20 mouse cellular contexts compared by ENCODE assay signal in genomic region chr13:114288511-114288910, GRCm38 (mm10).
DNase-seq lines count a peak whose midpoint lies in the region; ATAC-seq and TF ChIP-seq lines count a peak whose summit lies in the region.
"Had no signal": no experiment of that assay in that cellular context is flagged by ENCODE, and none has a peak within 500 bp of the region (broad histone marks: within the 10 kb centered on the region; RNA-seq: fewer than 3 reads in every experiment).

No protein-coding gene starts in this region.

- H3K4me1 ChIP-seq in heart, adult 2 months (ENCODE audit: control insufficient read depth, insufficient read depth, low read length): no peaks in the 10 kb centered on the region
- H3K4me1 ChIP-seq in heart, embryonic 13.5 days: peaks cover 21% of the 10 kb centered on the region
- H3K4me1 ChIP-seq in heart, embryonic 16.5 days (ENCODE audit: control insufficient read depth, insufficient read depth, low read length): peaks cover 10% of the 10 kb centered on the region
- H3K4me1 ChIP-seq: embryonic facial prominence, embryonic 15.5 days; forebrain, embryonic 10.5 days; hindbrain, embryonic 12.5 days had no signal

- no peak overlapping the region for H3K9ac ChIP-seq in heart, adult 2 months (ENCODE audit: low read depth, low read length)
- H3K9ac ChIP-seq in heart, embryonic 13.5 days: no peak overlapping the region
- H3K9ac ChIP-seq in heart, embryonic 16.5 days (ENCODE audit: low read length): no peak overlapping the region
- H3K9ac ChIP-seq: embryonic facial prominence, embryonic 15.5 days; hindbrain, embryonic 12.5 days had no signal

- H3K4me3 ChIP-seq in heart, adult 2 months: no peak overlapping the region
- H3K4me3 ChIP-seq in heart, embryonic 13.5 days: no peak overlapping the region
- no peak overlapping the region for H3K4me3 ChIP-seq in heart, embryonic 16.5 days (ENCODE audit: low read length)
- H3K4me3 ChIP-seq: embryonic facial prominence, embryonic 15.5 days; erythroblast, embryonic 14.5 days; forebrain, embryonic 10.5 days; hindbrain, embryonic 12.5 days had no signal

- H3K4me2 ChIP-seq in heart, embryonic 13.5 days: 0 out of 2 replicates have a peak overlapping the region, but pooled peaks have one; percentile 32
- peak overlapping the region; percentile 34; the same call in 1 of the 2 replicates for H3K4me2 ChIP-seq in heart, embryonic 16.5 days (ENCODE audit: low read depth, low read length)
- H3K4me2 ChIP-seq: embryonic facial prominence, embryonic 15.5 days; hindbrain, embryonic 12.5 days had no signal

- H3K36me3 ChIP-seq in heart, adult 2 months (ENCODE audit: control insufficient read depth, insufficient read depth, low read length): peaks cover 24% of the 10 kb centered on the region
- H3K36me3 ChIP-seq in heart, embryonic 13.5 days: peaks cover 39% of the 10 kb centered on the region
- peaks cover 10% of the 10 kb centered on the region; the same call in 1 of the 2 replicates for H3K36me3 ChIP-seq in heart, embryonic 16.5 days (ENCODE audit: control insufficient read depth, insufficient read depth)

- TF ChIP-seq POLR2A in heart, adult 2 months (IDR thresholded peaks at IDR 0.05; ENCODE audit: insufficient read depth, low read depth, low read length): no peak

- H3K9me3 ChIP-seq in heart, embryonic 13.5 days: no peaks in the 10 kb centered on the region
- H3K9me3 ChIP-seq in heart, embryonic 16.5 days (replicated peaks; ENCODE audit: control insufficient read depth, low read length): no peaks in the 10 kb centered on the region
- H3K9me3 ChIP-seq: embryonic facial prominence, embryonic 15.5 days; forebrain, embryonic 10.5 days; hindbrain, embryonic 12.5 days had no signal

- no peak for ATAC-seq in heart, embryonic 13.5 days (ENCODE audit: extremely low read depth, insufficient number of reproducible peaks, low FRiP score, low TSS enrichment)
- peak; percentile 55 for ATAC-seq in heart, embryonic 16.5 days (replicated peaks; ENCODE audit: extremely low read depth, insufficient read depth, low FRiP score)
- ATAC-seq: forebrain, embryonic 14.5 days; hindbrain, embryonic 16.5 days; inflammation-experienced regulatory T-cells, adult 6 months; intestine, postnatal 0 days had no signal

- intact Hi-C loops in heart, adult 2 months (cut with DNase I): loop anchor here (5.0 kb wide), 1 partner anchor 169 kb away; the partner anchor contains the start of gene Fst
- intact Hi-C loops in heart, postnatal 36 days (cut with DNase I): loop anchor here (5.0 to 10.0 kb wide), 2 partner anchors 169 to 414 kb away; partner anchors contain the start of gene Fst

- H3K79me2 ChIP-seq in heart, adult 2 months (replicated peaks; ENCODE audit: control insufficient read depth, insufficient read depth, low read length): no peaks in the 10 kb centered on the region

- DNase-seq in heart, adult 2 months: peak in 1 of 2 experiments; percentile 4
- no peak for DNase-seq in heart, postnatal 36 days
- no peak for DNase-seq in heart, adult 11 months
- DNase-seq in skeletal muscle tissue, adult 2 months (ENCODE audit: low read depth, low spot score): peak; percentile 10
- no peak for DNase-seq in kidney, adult 9 months
- DNase-seq: adrenal gland, postnatal 10 days; cerebellum, adult 11 months; cerebellum, adult 8-10 months; cerebellum, postnatal 14 days; embryo, embryonic 11 days had no signal

- WGBS in heart, adult 2 months: 76% methylated on average over 3 of the region's 3 CpGs
- 59% methylated on average over 3 of the region's 3 CpGs for WGBS in heart, embryonic 13.5 days
- 51% methylated on average over 3 of the region's 3 CpGs for WGBS in heart, embryonic 16.5 days

- peak overlapping the region; percentile 62 for H3K27ac ChIP-seq in heart, adult 2 months
- peak overlapping the region; percentile 84 for H3K27ac ChIP-seq in heart, embryonic 13.5 days (replicated peaks)
- H3K27ac ChIP-seq in heart, embryonic 16.5 days (ENCODE audit: low read length): peak overlapping the region; percentile 80
- H3K27ac ChIP-seq: embryonic facial prominence, embryonic 15.5 days; forebrain, embryonic 10.5 days; hindbrain, embryonic 12.5 days had no signal

- no peaks in the 10 kb centered on the region for H3K27me3 ChIP-seq in heart, adult 2 months (ENCODE audit: control insufficient read depth, insufficient read depth, low read length)
- no peaks in the 10 kb centered on the region for H3K27me3 ChIP-seq in heart, embryonic 13.5 days (replicated peaks)
- H3K27me3 ChIP-seq in heart, embryonic 16.5 days (ENCODE audit: control insufficient read depth, insufficient read depth, low read length): no peaks in the 10 kb centered on the region
- H3K27me3 ChIP-seq: embryonic facial prominence, embryonic 15.5 days; hindbrain, embryonic 12.5 days had no signal

- no peak for TF ChIP-seq EP300 in heart, adult 2 months (IDR thresholded peaks at IDR 0.05; ENCODE audit: insufficient read depth, low read depth, low read length)

- TF ChIP-seq CTCF in heart, adult 2 months (IDR thresholded peaks at IDR 0.05): no peak
